Mouse (Mus musculus): Measurements from ENCODE around the gene Ufsp1. TPM values are rescaled to one million over a fixed set of nuclear protein-coding genes. Genes with fewer than 3 reads are reported as not detected.

Gene Ufsp1
- polyA plus RNA-seq, 1 experiment from 2014 or later: 11.4 TPM

DNA sequence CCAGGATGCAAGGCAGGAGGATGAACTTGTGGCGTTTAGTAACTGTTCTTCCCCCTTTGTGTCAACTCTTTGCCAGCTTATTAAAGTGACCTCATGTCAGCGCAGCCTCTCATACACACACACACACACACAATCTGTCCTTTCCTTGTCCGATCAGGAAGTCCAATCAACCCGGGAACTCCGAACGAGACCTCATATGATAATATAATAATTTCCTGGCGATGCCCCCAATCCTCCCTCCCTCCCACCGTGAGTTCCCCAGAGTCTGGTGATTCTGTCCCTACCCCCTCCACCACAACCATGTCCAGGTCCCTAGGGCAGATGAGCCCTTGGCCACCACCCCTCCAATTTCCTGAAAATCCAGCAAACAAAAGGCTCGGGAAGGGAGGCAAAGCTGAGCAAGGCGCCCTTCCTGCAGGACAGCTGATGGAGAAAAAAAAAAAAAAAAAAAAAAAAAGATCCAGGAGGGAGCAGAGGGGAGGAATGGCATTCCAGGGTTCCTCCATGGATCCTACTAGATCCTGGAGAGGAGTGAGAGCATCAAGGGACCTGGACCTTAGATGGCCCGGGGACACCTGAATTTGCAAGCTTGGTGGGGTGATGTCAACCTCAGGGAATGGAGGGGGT, 44.3 kb downstream of the Ufsp1 start:
- H3K4me1 ChIP-seq (replicated peaks; ENCODE audit: control insufficient read depth, insufficient read depth): peaks cover 6% of the 10 kb centered on the region; the same call in 1 of the 2 replicates
- H3K27ac ChIP-seq (replicated peaks): peak overlapping the region; percentile 85
- 2% methylated on average over 11 of the region's 11 CpGs for WGBS
- no peaks in the 10 kb centered on the region for H3K9me3 ChIP-seq (ENCODE audit: control insufficient read depth, low read length)
- peak overlapping the region; percentile 63 for H3K9ac ChIP-seq (ENCODE audit: low read length)
- peak overlapping the region; percentile 72 for H3K4me2 ChIP-seq (replicated peaks; ENCODE audit: low read depth)
- peak; percentile 42 for DNase-seq (ENCODE audit: low spot score)
- ATAC-seq (ENCODE audit: low FRiP score, low TSS enrichment): peak; percentile 21
- H3K27me3 ChIP-seq (ENCODE audit: control insufficient read depth, insufficient read depth, low read length): no peaks in the 10 kb centered on the region
- peak overlapping the region; percentile 43 for H3K4me3 ChIP-seq (ENCODE audit: low read depth, low read length)
- no peaks in the 10 kb centered on the region for H3K36me3 ChIP-seq (ENCODE audit: control insufficient read depth, insufficient read depth, low read length)
- no peak for TF ChIP-seq CTCF (IDR thresholded peaks at IDR 0.05; ENCODE audit: low read depth)
- TF ChIP-seq EP300 (optimal IDR thresholded peaks at IDR 0.05): no peak

DNA sequence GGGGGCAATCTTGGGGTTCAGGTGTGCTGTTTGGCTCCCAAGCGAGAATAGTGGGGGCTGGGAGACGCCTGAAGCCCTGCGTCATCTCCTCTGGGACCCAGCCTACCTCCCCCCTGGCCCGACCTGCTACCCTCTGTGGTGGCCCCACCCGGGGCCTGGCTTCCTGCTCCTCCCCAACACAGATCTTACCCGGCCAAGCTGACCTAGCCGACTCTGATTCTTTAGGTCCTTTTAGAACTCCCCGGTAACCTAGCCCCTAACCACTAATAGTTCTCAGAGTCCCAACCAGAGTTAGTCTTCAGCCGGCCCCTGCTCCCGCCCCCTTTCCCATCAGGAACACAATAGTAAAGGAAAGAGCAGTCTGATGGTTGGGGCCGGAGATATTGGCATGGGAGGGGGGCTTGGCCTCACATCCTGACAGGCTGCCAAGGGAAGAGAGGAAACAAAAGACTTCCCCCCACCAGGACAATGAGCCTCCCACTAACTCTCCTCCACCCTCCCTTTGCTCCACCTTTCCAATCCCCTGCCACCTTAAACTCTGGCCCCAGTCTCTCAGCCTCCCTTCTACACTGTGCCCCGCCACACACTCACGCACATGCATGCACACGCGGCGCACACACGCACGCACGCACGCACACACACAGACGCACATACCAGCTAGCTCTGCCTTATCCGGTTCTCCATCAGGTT, 45.0 kb downstream of the Ufsp1 start:
- Histone ChIP-seq H3K27ac (replicated peaks) (peak overlapping the region; percentile 85), H3K4me1 (replicated peaks; ENCODE audit: control insufficient read depth, insufficient read depth) (peaks cover 6% of the 10 kb centered on the region; the same call in 1 of the 2 replicates), H3K4me2 (replicated peaks; ENCODE audit: low read depth) (peak overlapping the region; percentile 72), H3K27me3 (ENCODE audit: control insufficient read depth, insufficient read depth, low read length) (no peaks in the 10 kb centered on the region), H3K4me3 (ENCODE audit: low read depth, low read length) (peak overlapping the region; percentile 43), H3K9me3 (ENCODE audit: control insufficient read depth, low read length) (no peaks in the 10 kb centered on the region), H3K36me3 (ENCODE audit: control insufficient read depth, insufficient read depth, low read length) (no peaks in the 10 kb centered on the region), H3K9ac (ENCODE audit: low read length) (0 out of 2 replicates have a peak overlapping the region, but pooled peaks have one; percentile 3)
- peak; percentile 42 for ATAC-seq (ENCODE audit: low FRiP score, low TSS enrichment)
- WGBS: 19% methylated on average over 22 of the region's 22 CpGs
- TF ChIP-seq EP300 (optimal IDR thresholded peaks at IDR 0.05) (no peak), CTCF (IDR thresholded peaks at IDR 0.05; ENCODE audit: low read depth) (no peak)
- peak; percentile 48 for DNase-seq (ENCODE audit: low spot score)

DNA sequence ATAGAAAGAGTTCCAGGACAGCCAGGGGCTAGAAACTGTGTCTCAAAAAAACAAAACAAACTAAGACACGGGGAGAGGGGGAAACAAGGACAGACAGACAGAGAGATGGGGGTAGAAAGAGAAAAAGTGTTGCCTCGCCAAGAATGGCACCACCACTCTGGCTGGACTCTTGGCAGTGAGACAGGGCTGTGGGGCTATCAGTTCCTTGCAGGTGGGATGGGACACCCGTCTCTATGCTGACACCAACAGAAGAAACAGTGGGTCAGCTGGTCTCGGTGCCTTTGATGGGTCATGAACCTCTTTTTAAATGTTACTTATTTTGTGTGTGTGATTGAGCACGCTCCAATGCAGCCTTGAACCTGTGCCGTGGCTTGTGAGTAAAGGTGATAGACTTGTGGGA, 45.8 kb downstream of the Ufsp1 start:
- Histone ChIP-seq H3K27ac (replicated peaks) (peak overlapping the region; percentile 85; the same call in 1 of the 2 replicates), H3K9me3 (ENCODE audit: control insufficient read depth, low read length) (no peaks in the 10 kb centered on the region), H3K4me2 (replicated peaks; ENCODE audit: low read depth) (no peak overlapping the region), H3K4me1 (replicated peaks; ENCODE audit: control insufficient read depth, insufficient read depth) (peaks cover 6% of the 10 kb centered on the region; the same call in 1 of the 2 replicates), H3K9ac (ENCODE audit: low read length) (no peak overlapping the region), H3K27me3 (ENCODE audit: control insufficient read depth, insufficient read depth, low read length) (no peaks in the 10 kb centered on the region), H3K36me3 (ENCODE audit: control insufficient read depth, insufficient read depth, low read length) (no peaks in the 10 kb centered on the region), H3K4me3 (ENCODE audit: low read depth, low read length) (no peak overlapping the region)
- DNase-seq (ENCODE audit: low spot score) (no peak), ATAC-seq (ENCODE audit: low FRiP score, low TSS enrichment) (no peak)
- WGBS: 66% methylated on average over 6 of the region's 6 CpGs
- TF ChIP-seq CTCF (IDR thresholded peaks at IDR 0.05; ENCODE audit: low read depth) (no peak), EP300 (optimal IDR thresholded peaks at IDR 0.05) (no peak)

DNA sequence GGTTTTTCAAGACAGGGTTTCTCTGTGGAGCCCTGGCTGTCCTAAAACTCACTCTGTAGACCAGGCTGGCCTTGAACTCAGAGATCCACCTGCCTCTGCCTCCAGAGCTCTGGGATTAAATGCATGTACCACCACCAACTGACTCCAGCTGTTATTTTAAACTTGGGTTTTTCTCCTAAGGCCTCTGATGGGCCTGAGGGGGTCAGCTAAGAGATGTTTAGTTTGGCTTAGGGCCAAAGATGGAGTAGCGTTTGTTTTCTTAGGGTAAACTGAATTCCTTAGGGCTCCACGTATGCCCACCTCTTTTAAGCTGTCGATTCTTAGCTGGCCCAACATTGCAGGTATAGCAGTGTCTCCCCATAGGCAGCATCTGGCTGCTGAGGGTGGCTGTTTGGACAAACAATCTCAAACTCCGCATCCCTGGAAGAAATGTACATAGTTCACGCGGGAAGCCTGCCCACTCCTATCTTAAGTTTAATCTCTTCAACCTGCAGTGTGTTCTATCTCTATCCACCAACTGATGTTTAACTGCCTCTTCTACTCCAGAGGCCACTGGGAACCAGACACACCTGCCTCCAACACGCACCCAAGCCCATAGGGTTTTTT, 48.1 kb downstream of the Ufsp1 start:
- no peak overlapping the region for H3K27ac ChIP-seq (replicated peaks)
- no peaks in the 10 kb centered on the region for H3K9me3 ChIP-seq (ENCODE audit: control insufficient read depth, low read length)
- 28% methylated on average over 7 of the region's 7 CpGs for WGBS
- H3K9ac ChIP-seq (ENCODE audit: low read length): no peak overlapping the region
- no peak overlapping the region for H3K4me2 ChIP-seq (replicated peaks; ENCODE audit: low read depth)
- ATAC-seq (ENCODE audit: low FRiP score, low TSS enrichment): no peak
- H3K4me1 ChIP-seq (replicated peaks; ENCODE audit: control insufficient read depth, insufficient read depth): peaks cover 6% of the 10 kb centered on the region; the same call in 1 of the 2 replicates
- TF ChIP-seq EP300 (optimal IDR thresholded peaks at IDR 0.05) (no peak), CTCF (IDR thresholded peaks at IDR 0.05; ENCODE audit: low read depth) (no peak)
- H3K36me3 ChIP-seq (ENCODE audit: control insufficient read depth, insufficient read depth, low read length): no peaks in the 10 kb centered on the region
- no peak overlapping the region for H3K4me3 ChIP-seq (ENCODE audit: low read depth, low read length)
- H3K27me3 ChIP-seq (ENCODE audit: control insufficient read depth, insufficient read depth, low read length): no peaks in the 10 kb centered on the region
- no peak for DNase-seq (ENCODE audit: low spot score)

DNA sequence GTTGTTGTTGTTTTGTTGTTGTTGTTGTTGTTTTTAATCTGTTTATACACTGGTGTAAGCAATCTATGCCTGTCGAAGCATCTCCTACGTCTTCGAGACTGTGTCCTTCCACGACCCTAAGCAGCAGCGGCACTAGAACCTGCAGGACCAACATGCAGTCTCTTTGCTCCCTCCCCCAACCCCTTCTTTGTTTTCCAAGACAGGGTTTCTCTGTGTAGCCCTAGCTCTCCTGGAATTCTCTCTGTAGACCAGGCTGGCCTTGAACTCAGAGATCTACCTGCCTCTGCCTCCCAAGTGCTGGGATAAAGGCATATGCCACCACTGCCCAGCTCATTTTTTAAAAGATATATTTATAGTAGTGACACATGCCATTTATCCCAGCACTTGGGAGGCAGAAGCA, 49.0 kb downstream of the Ufsp1 start:
- Histone ChIP-seq H3K27me3 (ENCODE audit: control insufficient read depth, insufficient read depth, low read length) (no peaks in the 10 kb centered on the region), H3K4me2 (replicated peaks; ENCODE audit: low read depth) (no peak overlapping the region), H3K9me3 (ENCODE audit: control insufficient read depth, low read length) (no peaks in the 10 kb centered on the region), H3K4me3 (ENCODE audit: low read depth, low read length) (no peak overlapping the region), H3K4me1 (replicated peaks; ENCODE audit: control insufficient read depth, insufficient read depth) (peaks cover 6% of the 10 kb centered on the region; the same call in 1 of the 2 replicates), H3K27ac (replicated peaks) (no peak overlapping the region), H3K9ac (ENCODE audit: low read length) (no peak overlapping the region), H3K36me3 (ENCODE audit: control insufficient read depth, insufficient read depth, low read length) (no peaks in the 10 kb centered on the region)
- TF ChIP-seq EP300 (optimal IDR thresholded peaks at IDR 0.05): no peak
- TF ChIP-seq CTCF (IDR thresholded peaks at IDR 0.05; ENCODE audit: low read depth): no peak
- WGBS: 96% methylated on average over 5 of the region's 5 CpGs
- no peak for DNase-seq (ENCODE audit: low spot score)
- ATAC-seq (ENCODE audit: low FRiP score, low TSS enrichment): no peak
